Mouse (Mus musculus) intestine, embryonic 14.5 days (tissue): ENCODE measurements at regions not wholly inside any gene's neighbourhood (a gene's known extent, or its start where the extent isn't known, plus 50 kb on each side); places are given as distances from the start of the nearest gene placed in this dataset.

Experiments
- ATAC-seq: fragments of 200-750 bp; cut with Nextera tagmentation; replicated peaks from 2 replicates; pipeline ENCODE4 v1.8.0; 2017; ENCODE audit warnings: low read depth, moderate number of reproducible peaks, moderate TSS enrichment, moderate library complexity; ENCODE audit not compliant: low FRiP score, low TSS enrichment
- DNase-seq: peaks from one replicate; pipeline ENCODE4 v3.0.0-alpha.2; 2018; ENCODE audit warnings: low spot score
- H3K27ac ChIP-seq: fragments of 300-500 bp; sonication (generic); 2 replicates; pipeline ENCODE4 v1.5.1; 2014; ENCODE audit warnings: low read depth, mild to moderate bottlenecking, control low read depth
- H3K27me3 ChIP-seq: fragments of 300-500 bp; sonication (generic); replicated peaks from 2 replicates; pipeline ENCODE4 v1.6.1; 2014; ENCODE audit warnings: low read length, control low read depth; ENCODE audit not compliant: control insufficient read depth, insufficient read depth
- H3K36me3 ChIP-seq: fragments of 300-500 bp; sonication (generic); 2 replicates; pipeline ENCODE4 v1.6.1; 2014; ENCODE audit warnings: low read length, control low read depth; ENCODE audit not compliant: control insufficient read depth, insufficient read depth
- H3K4me1 ChIP-seq: fragments of 300-500 bp; sonication (generic); replicated peaks from 2 replicates; pipeline ENCODE4 v1.6.1; 2014; ENCODE audit warnings: low read length, control low read depth, mixed read lengths; ENCODE audit not compliant: control insufficient read depth, insufficient read depth
- H3K4me2 ChIP-seq: fragments of 300-500 bp; sonication (generic); 2 replicates; pipeline ENCODE4 v1.6.1; 2014; ENCODE audit warnings: low read length
- H3K4me3 ChIP-seq: fragments of 300-500 bp; sonication (generic); 2 replicates; pipeline ENCODE4 v1.5.1; 2014; ENCODE audit warnings: low read depth, low read length, control low read depth, mixed read lengths
- H3K9ac ChIP-seq: fragments of 300-500 bp; sonication (generic); 2 replicates; pipeline ENCODE4 v1.6.1; 2014; ENCODE audit warnings: mild to moderate bottlenecking, low read length
- H3K9me3 ChIP-seq: fragments of 300-500 bp; sonication (generic); 2 replicates; pipeline ENCODE4 v1.6.1; 2016; ENCODE audit warnings: low read length, control low read depth; ENCODE audit not compliant: control insufficient read depth
- WGBS: fragments of 180-500 bp; shearing (Covaris S2); extraction: QIAGEN DNeasy Blood & Tissue Kit; methylation state at CpG from one replicate; pipeline ENCODE4 v1.1.7; 2014; 5-methylcytosine and 5-hydroxymethylcytosine counted together

- no peak overlapping the region for H3K4me3 ChIP-seq
- DNase-seq = no peak
- no peak overlapping the region for H3K9ac ChIP-seq
- no peaks in the 10 kb centered on the region for H3K27me3 ChIP-seq
- WGBS = 55% methylated on average over 4 of the region's 4 CpGs
- H3K27ac ChIP-seq = no peak overlapping the region
- no peak overlapping the region for H3K4me2 ChIP-seq
- H3K9me3 ChIP-seq = no peaks in the 10 kb centered on the region
- H3K4me1 ChIP-seq = no peaks in the 10 kb centered on the region
- no peaks in the 10 kb centered on the region for H3K36me3 ChIP-seq
- ATAC-seq = no peak
Measured at GRCm38 (mm10) chr4:54095200-54095930, 269.5 kb downstream of the Tmem38b start.

- no peak for DNase-seq
- Histone ChIP-seq H3K4me3 (no peak overlapping the region), H3K36me3 (no peaks in the 10 kb centered on the region), H3K27me3 (no peaks in the 10 kb centered on the region), H3K4me1 (no peaks in the 10 kb centered on the region), H3K27ac (no peak overlapping the region), H3K9ac (no peak overlapping the region), H3K9me3 (no peaks in the 10 kb centered on the region), H3K4me2 (no peak overlapping the region)
- ATAC-seq = no peak
- 76% methylated on average over 2 of the region's 2 CpGs for WGBS
Measured at GRCm38 (mm10) chr4:54097543-54097942, 271.7 kb downstream of the Tmem38b start.

- Histone ChIP-seq H3K9me3 (no peaks in the 10 kb centered on the region), H3K36me3 (no peaks in the 10 kb centered on the region), H3K27me3 (no peaks in the 10 kb centered on the region), H3K9ac (no peak overlapping the region), H3K4me1 (no peaks in the 10 kb centered on the region), H3K4me2 (no peak overlapping the region), H3K4me3 (no peak overlapping the region), H3K27ac (no peak overlapping the region)
- no peak for DNase-seq
- ATAC-seq = no peak
Measured at GRCm38 (mm10) chr4:54100282-54100681, 274.4 kb downstream of the Tmem38b start.

- Histone ChIP-seq H3K36me3 (no peaks in the 10 kb centered on the region), H3K9ac (no peak overlapping the region), H3K4me1 (no peaks in the 10 kb centered on the region), H3K27me3 (no peaks in the 10 kb centered on the region), H3K27ac (no peak overlapping the region), H3K4me2 (no peak overlapping the region), H3K4me3 (no peak overlapping the region), H3K9me3 (no peaks in the 10 kb centered on the region)
- DNase-seq (no peak), ATAC-seq (no peak)
- whole genome bisulfite sequencing = 69% methylated on average over 4 of the region's 4 CpGs
Measured at GRCm38 (mm10) chr4:54106976-54107375, 281.1 kb downstream of the Tmem38b start.

- Histone ChIP-seq H3K4me3 (no peak overlapping the region), H3K27ac (no peak overlapping the region), H3K9ac (no peak overlapping the region), H3K4me2 (no peak overlapping the region), H3K36me3 (no peaks in the 10 kb centered on the region), H3K9me3 (no peaks in the 10 kb centered on the region), H3K27me3 (no peaks in the 10 kb centered on the region), H3K4me1 (no peaks in the 10 kb centered on the region)
- WGBS = 62% methylated on average over 2 of the region's 2 CpGs
- DNase-seq (no peak), ATAC-seq (no peak)
Measured at GRCm38 (mm10) chr4:54116310-54116709, 290.5 kb downstream of the Tmem38b start.

GRCm38 (mm10) chr4:54118179-54118846, 292.5 kb downstream of the Tmem38b start:
- H3K27ac ChIP-seq = no peak overlapping the region
- no peaks in the 10 kb centered on the region for H3K9me3 ChIP-seq
- H3K4me2 ChIP-seq = no peak overlapping the region
- no peak for ATAC-seq
- 79% methylated on average over 6 of the region's 6 CpGs for WGBS
- H3K36me3 ChIP-seq = no peaks in the 10 kb centered on the region
- DNase-seq = no peak
- no peaks in the 10 kb centered on the region for H3K27me3 ChIP-seq
- H3K4me1 ChIP-seq = no peaks in the 10 kb centered on the region
- H3K9ac ChIP-seq = no peak overlapping the region
- H3K4me3 ChIP-seq = no peak overlapping the region

GRCm38 (mm10) chr4:54128717-54129698, 303.2 kb downstream of the Tmem38b start:
- H3K27me3 ChIP-seq = no peaks in the 10 kb centered on the region
- no peaks in the 10 kb centered on the region for H3K9me3 ChIP-seq
- H3K27ac ChIP-seq = no peak overlapping the region
- 68% methylated on average over 8 of the region's 8 CpGs for WGBS
- H3K4me2 ChIP-seq = no peak overlapping the region
- no peaks in the 10 kb centered on the region for H3K4me1 ChIP-seq
- no peak for DNase-seq
- H3K9ac ChIP-seq = no peak overlapping the region
- H3K4me3 ChIP-seq = no peak overlapping the region
- H3K36me3 ChIP-seq = no peaks in the 10 kb centered on the region
- no peak for ATAC-seq

- Histone ChIP-seq H3K36me3 (no peaks in the 10 kb centered on the region), H3K27me3 (no peaks in the 10 kb centered on the region), H3K4me3 (no peak overlapping the region), H3K27ac (no peak overlapping the region), H3K4me1 (no peaks in the 10 kb centered on the region), H3K9me3 (no peaks in the 10 kb centered on the region), H3K4me2 (no peak overlapping the region), H3K9ac (no peak overlapping the region)
- DNase-seq = no peak
- WGBS = 97% methylated on average over 4 of the region's 4 CpGs
- ATAC-seq = no peak
Measured at GRCm38 (mm10) chr4:54156146-54156545, 330.3 kb downstream of the Tmem38b start.
